Mouse (Mus musculus): Measurements from ENCODE around the gene Olfr120.
"Not testable (repeated sequence)": the region's sequence is repeated elsewhere in the genome, so short reads cannot be mapped to it uniquely, and the experiment has no call there.

Gene Olfr120

DNA sequence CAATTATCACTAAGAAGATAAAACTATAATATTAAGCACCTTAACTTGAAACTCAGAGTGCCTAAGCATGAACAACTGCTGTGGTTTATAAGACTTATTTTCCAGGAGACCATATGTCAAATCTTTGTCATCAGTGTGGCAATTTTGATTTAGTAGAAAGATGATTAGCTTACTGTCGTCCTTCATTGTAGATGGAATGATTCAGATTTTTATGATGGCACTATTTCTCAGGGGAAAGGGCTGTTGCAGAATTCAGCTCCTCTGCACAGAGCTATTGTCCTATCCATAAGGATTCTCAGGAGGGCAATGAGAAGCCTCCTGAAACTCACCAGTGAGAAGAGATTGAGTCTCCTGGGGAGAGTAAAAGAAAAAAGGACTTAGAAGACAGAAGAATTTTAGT is at the start of gene Olfr120:
TSS of gene Olfr120 (plus strand) at position 301 of the 400 bp plus-strand sequence.
- DNase-seq (ENCODE audit: low read depth, low spot score) = no peak

DNA sequence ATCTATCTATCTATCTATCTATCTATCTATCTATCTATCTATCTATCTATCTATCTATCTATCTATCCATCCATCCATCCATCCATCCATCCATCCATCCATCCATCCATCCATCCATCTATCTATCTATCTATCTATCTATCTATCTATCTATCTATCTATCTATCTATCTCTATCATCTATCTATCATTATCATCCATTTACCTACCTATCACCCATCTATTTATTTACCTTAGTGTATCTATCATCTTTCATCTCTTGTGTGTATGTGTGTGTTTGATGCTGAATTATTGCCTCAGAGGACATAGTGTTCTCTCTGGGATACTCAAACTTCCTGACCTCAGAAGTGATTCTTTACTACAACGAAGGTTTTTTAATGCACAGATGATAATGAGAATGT is 25.3 kb upstream of the Olfr120 start, which contains the start of gene Olfr119:
TSS of gene Olfr119 (plus strand) at position 301 of the 400 bp plus-strand sequence.
- DNase-seq (ENCODE audit: low read depth, low spot score) = not testable (repeated sequence)

DNA sequence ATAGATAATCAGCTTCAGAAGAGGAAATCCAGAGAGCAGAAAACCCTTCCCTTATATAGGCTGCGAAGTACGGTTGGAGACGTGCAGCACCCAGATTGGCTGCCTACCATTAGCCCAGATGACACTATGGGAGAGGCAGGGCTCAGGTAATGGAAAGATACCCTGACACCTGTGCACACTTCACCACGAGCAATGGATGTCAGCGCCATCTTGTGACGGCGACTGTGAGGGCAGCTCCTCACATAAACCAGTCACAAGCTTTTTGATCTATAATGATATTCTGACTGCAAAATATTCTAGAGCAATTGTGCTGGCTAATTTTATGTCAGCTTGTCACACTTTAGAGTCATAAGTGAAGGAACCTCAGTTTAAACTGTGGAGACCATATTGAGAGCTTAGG is 16.5 kb downstream of the Olfr120 start:
- DNase-seq (ENCODE audit: low read depth, low spot score) = no peak

DNA sequence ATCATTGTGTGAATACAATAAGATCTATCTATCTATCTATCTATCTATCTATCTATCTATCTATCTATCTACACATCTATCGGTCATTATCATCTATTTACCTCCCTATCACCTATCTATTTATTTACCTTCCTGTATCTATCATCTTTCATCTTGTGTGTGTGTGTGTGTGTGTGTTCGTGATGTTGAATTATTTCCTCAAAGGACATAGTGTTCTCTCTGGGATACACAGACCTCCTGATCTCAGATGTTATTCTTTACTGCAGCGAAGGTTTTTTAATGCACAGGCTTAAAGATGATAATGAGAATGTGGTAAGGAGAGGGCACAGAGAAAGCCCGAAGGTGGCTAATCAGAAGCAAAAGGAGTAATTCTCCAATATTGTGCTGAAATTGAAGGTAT is 46.7 kb downstream of the Olfr120 start, which contains the start of gene Olfr122:
TSS of gene Olfr122 (plus strand) at position 301 of the 400 bp plus-strand sequence.
- no peak for DNase-seq (ENCODE audit: low read depth, low spot score)
